Mouse (Mus musculus): Measurements from ENCODE around the gene Dlx4.

GRCm38 (mm10) chr11:95121161-95122099, 24.6 kb downstream of the Dlx4 start:
- TF ChIP-seq GATA1 (IDR thresholded peaks at IDR 0.05; ENCODE audit: borderline replicate concordance, low read length) (no peak), FLI1 (IDR thresholded peaks at IDR 0.05; ENCODE audit: low read length) (no peak)
